Mouse (Mus musculus) myocyte (in vitro differentiated cells): ENCODE data around the gene Armt1. TPM values are rescaled to one million over a fixed set of nuclear protein-coding genes. Genes with fewer than 3 reads are reported as not detected.
A peak's percentile ranks its signal among the peaks of the same experiment; 100 is the strongest.

ENCODE experiments used
- H3K27me3 ChIP-seq: one replicate; pipeline ENCODE4 v1.6.1; 2011; ENCODE audit not compliant: control insufficient read depth, insufficient read depth, insufficient read length
- H3K36me3 ChIP-seq: one replicate; pipeline ENCODE4 v1.6.1; 2011; ENCODE audit not compliant: control insufficient read depth, insufficient read depth
- H3K4me2 ChIP-seq: one replicate; pipeline ENCODE4 v1.6.1; 2011; ENCODE audit warnings: low read depth, control low read depth
- H3K4me3 ChIP-seq: one replicate; pipeline ENCODE4 v1.5.1; 2011; ENCODE audit warnings: mild to moderate bottlenecking, control low read depth, moderate library complexity
- H3K79me2 ChIP-seq: one replicate; pipeline ENCODE4 v1.6.1; 2011; ENCODE audit not compliant: control insufficient read depth, insufficient read depth
- H3ac ChIP-seq: one replicate; pipeline ENCODE4 v1.6.1; 2011; ENCODE audit not compliant: control insufficient read depth, insufficient read length
- CEBPB ChIP-seq: IDR thresholded peaks from 2 replicates; pipeline ENCODE4 v1.6.1; 2011; ENCODE audit warnings: mild to moderate bottlenecking, moderate library complexity; ENCODE audit not compliant: poor library complexity, insufficient read depth, severe bottlenecking
- E2F4 ChIP-seq: IDR thresholded peaks from one replicate; pipeline ENCODE4 v1.6.1; 2011; ENCODE audit warnings: mild to moderate bottlenecking, control low read depth, moderate library complexity; ENCODE audit not compliant: insufficient read depth
- MAX ChIP-seq: IDR thresholded peaks from one replicate; pipeline ENCODE4 v1.6.1; 2011; ENCODE audit warnings: low read depth, mild to moderate bottlenecking, control low read depth
- MYOD1 ChIP-seq, 3 experiments: IDR thresholded peaks; one replicate each; pipeline ENCODE4 v1.6.1; 2011; ENCODE audit warnings: control low read depth in 2 of 3, low read depth in 2 of 3, mild to moderate bottlenecking in 2 of 3, moderate library complexity in 1 of 3; ENCODE audit not compliant: insufficient read length in 2 of 3, control insufficient read depth in 1 of 3
- MYOG ChIP-seq, 3 experiments: IDR thresholded peaks; one replicate each; pipeline ENCODE4 v1.6.1; 2011; ENCODE audit warnings: control low read depth in 2 of 3, low read depth in 2 of 3, mild to moderate bottlenecking in 2 of 3; ENCODE audit not compliant: insufficient read length in 2 of 3, control insufficient read depth in 1 of 3, insufficient read depth in 1 of 3
- POLR2A ChIP-seq: IDR thresholded peaks from one replicate; pipeline ENCODE4 v1.6.1; 2011; ENCODE audit warnings: low read depth, mild to moderate bottlenecking, control low read depth, moderate library complexity; ENCODE audit not compliant: insufficient read length
- POLR2AphosphoS2 ChIP-seq: IDR thresholded peaks from one replicate; pipeline ENCODE4 v1.6.1; 2011; ENCODE audit warnings: low read depth, control low read depth; ENCODE audit not compliant: insufficient read length
- REST ChIP-seq: IDR thresholded peaks from one replicate; pipeline ENCODE4 v1.6.1; 2011; ENCODE audit warnings: mild to moderate bottlenecking, control low read depth, moderate library complexity; ENCODE audit not compliant: insufficient read depth, insufficient read length
- SRF ChIP-seq: IDR thresholded peaks from one replicate; pipeline ENCODE4 v1.6.1; 2011; ENCODE audit warnings: low read depth; ENCODE audit not compliant: control insufficient read depth, insufficient read length
- TCF12 ChIP-seq: IDR thresholded peaks from one replicate; pipeline ENCODE4 v1.6.1; 2011; ENCODE audit warnings: mild to moderate bottlenecking, control low read depth; ENCODE audit not compliant: poor library complexity, insufficient read depth, severe bottlenecking
- TCF3 ChIP-seq: IDR thresholded peaks from one replicate; pipeline ENCODE4 v1.6.1; 2011; ENCODE audit warnings: low read depth, control low read depth; ENCODE audit not compliant: insufficient read length
- USF1 ChIP-seq: IDR thresholded peaks from one replicate; pipeline ENCODE4 v1.6.1; 2011; ENCODE audit warnings: low read depth, mild to moderate bottlenecking, control low read depth, moderate library complexity
- polyA plus RNA-seq: library from polyadenylated mRNA; unstranded; fragments of >200 nt; fragmentation: generic; extraction: Trizol; gene quantifications from one replicate; pipeline ENCODE4 v1.2.1, GENCODE M21; 2012; ENCODE audit warnings: missing spikeins

The Armt1 gene
- polyA plus RNA-seq, 1 experiment: 16.0 TPM

- H3K79me2 ChIP-seq: no peaks in the 10 kb centered on the region
- no peak overlapping the region for H3K4me3 ChIP-seq
- no peak overlapping the region for H3K4me2 ChIP-seq
- no peaks in the 10 kb centered on the region for H3K36me3 ChIP-seq
- H3K27me3 ChIP-seq: no peaks in the 10 kb centered on the region
- no peak overlapping the region for H3ac ChIP-seq
- no peak for TF ChIP-seq MYOG (IDR thresholded peaks at IDR 0.05; ENCODE audit: control insufficient read depth in 1 of 3, insufficient read depth in 1 of 3, insufficient read length in 2 of 3, low read depth in 2 of 3)
Measured at GRCm38 (mm10) chr10:4476604-4477003, 44.3 kb downstream of the Armt1 start.

GRCm38 (mm10) chr10:4480929-4481328 lies 48.7 kb downstream of the Armt1 start:
- TF ChIP-seq REST: no peak
- TF ChIP-seq POLR2A: no peak
- TF ChIP-seq MAX: no peak
- no peak for TF ChIP-seq POLR2AphosphoS2
- TF ChIP-seq MYOD1 (IDR thresholded peaks at IDR 0.05; ENCODE audit: control insufficient read depth in 1 of 3, insufficient read length in 2 of 3, low read depth in 2 of 3): no peak
- no peak for TF ChIP-seq MYOG (IDR thresholded peaks at IDR 0.05; ENCODE audit: control insufficient read depth in 1 of 3, insufficient read depth in 1 of 3, insufficient read length in 2 of 3, low read depth in 2 of 3)
- no peak for TF ChIP-seq SRF
- TF ChIP-seq TCF12: no peak
- no peak for TF ChIP-seq CEBPB
- no peak for TF ChIP-seq USF1
- no peak for TF ChIP-seq TCF3
- no peak overlapping the region for H3K4me2 ChIP-seq

GRCm38 (mm10) chr10:4481695-4482094 lies 49.4 kb downstream of the Armt1 start:
- Histone ChIP-seq H3K27me3 (no peaks in the 10 kb centered on the region), H3K79me2 (no peaks in the 10 kb centered on the region), H3K4me3 (no peak overlapping the region), H3ac (no peak overlapping the region), H3K36me3 (no peaks in the 10 kb centered on the region), H3K4me2 (peak overlapping the region; percentile 22)
- TF ChIP-seq CEBPB: peak; percentile 50; the same call in 1 of the 2 replicates
- TF ChIP-seq MYOD1 (IDR thresholded peaks at IDR 0.05; ENCODE audit: control insufficient read depth in 1 of 3, insufficient read length in 2 of 3, low read depth in 2 of 3): no peak

More at GRCm38 (mm10) chr10:4480929-4481328, 48.7 kb downstream of the Armt1 start:
- Histone ChIP-seq H3K4me3 (no peak overlapping the region), H3K36me3 (no peaks in the 10 kb centered on the region), H3K79me2 (no peaks in the 10 kb centered on the region), H3K27me3 (no peaks in the 10 kb centered on the region), H3ac (no peak overlapping the region)

- peak within 1 kb of the TSS; percentile 22 for H3K4me2 ChIP-seq
- H3ac ChIP-seq: no peak within 1 kb of the TSS
- no peaks in the 10 kb centered on the region for H3K27me3 ChIP-seq
- H3K36me3 ChIP-seq: no peaks in the 10 kb centered on the region
- no peak for TF ChIP-seq CEBPB
- TF ChIP-seq MAX: no peak
- TF ChIP-seq E2F4: no peak
- no peak for TF ChIP-seq REST
- TF ChIP-seq SRF: no peak
- no peak for TF ChIP-seq MYOG (IDR thresholded peaks at IDR 0.05; ENCODE audit: control insufficient read depth in 1 of 3, insufficient read depth in 1 of 3, insufficient read length in 2 of 3, low read depth in 2 of 3)
- H3K4me3 ChIP-seq: no peak within 1 kb of the TSS
- no peaks in the 10 kb centered on the region for H3K79me2 ChIP-seq
Measured at GRCm38 (mm10) chr10:4482355-4482754, 50.1 kb downstream of the Armt1 start, which contains the start of gene Ccdc170. TSS of gene Ccdc170 (plus strand) at chr10:4482502.

GRCm38 (mm10) chr10:4483848-4484247 lies 51.6 kb downstream of the Armt1 start:
- H3K27me3 ChIP-seq: no peaks in the 10 kb centered on the region

GRCm38 (mm10) chr10:4484986-4485385 lies 52.7 kb downstream of the Armt1 start:
- Histone ChIP-seq H3K36me3 (no peaks in the 10 kb centered on the region), H3K4me2 (no peak overlapping the region), H3K79me2 (no peaks in the 10 kb centered on the region), H3ac (no peak overlapping the region), H3K27me3 (no peaks in the 10 kb centered on the region), H3K4me3 (no peak overlapping the region)
- TF ChIP-seq REST (no peak), SRF (no peak), POLR2AphosphoS2 (no peak), USF1 (no peak), POLR2A (no peak), TCF3 (no peak), E2F4 (no peak), MAX (no peak), TCF12 (no peak), CEBPB (no peak), MYOD1 (IDR thresholded peaks at IDR 0.05; ENCODE audit: control insufficient read depth in 1 of 3, insufficient read length in 2 of 3, low read depth in 2 of 3) (no peak), MYOG (IDR thresholded peaks at IDR 0.05; ENCODE audit: control insufficient read depth in 1 of 3, insufficient read depth in 1 of 3, insufficient read length in 2 of 3, low read depth in 2 of 3) (no peak)

More at GRCm38 (mm10) chr10:4483848-4484247, 51.6 kb downstream of the Armt1 start:
- Histone ChIP-seq H3K79me2 (no peaks in the 10 kb centered on the region), H3K4me3 (no peak overlapping the region), H3K36me3 (no peaks in the 10 kb centered on the region), H3ac (no peak overlapping the region), H3K4me2 (no peak overlapping the region)
- TF ChIP-seq POLR2AphosphoS2 (no peak), CEBPB (no peak), POLR2A (no peak), TCF12 (no peak)
